Mouse (Mus musculus) bone marrow, adult 2 months (tissue): ENCODE results near the gene Clec2l. TPM values are rescaled to one million over a fixed set of nuclear protein-coding genes. Genes with fewer than 3 reads are reported as not detected.
"Not testable (repeated sequence)": the region's sequence is repeated elsewhere in the genome, so short reads cannot be mapped to it uniquely, and the experiment has no call there.

Experiments used
- H3K27ac ChIP-seq: fragments of 200-500 bp; 2 replicates; pipeline ENCODE4 v1.5.1; 2012; ENCODE audit warnings: low read depth, mild to moderate bottlenecking, control low read depth, inconsistent platforms, low read length; ENCODE audit not compliant: control insufficient read depth, poor library complexity, insufficient read depth
- H3K4me1 ChIP-seq: fragments of 200-500 bp; 2 replicates; pipeline ENCODE4 v1.6.1; 2011; ENCODE audit warnings: low read length; ENCODE audit not compliant: control insufficient read depth, insufficient read depth
- H3K4me3 ChIP-seq: fragments of 200-500 bp; replicated peaks from 2 replicates; pipeline ENCODE3; 2011; ENCODE audit warnings: mild to moderate bottlenecking, low read depth, low read length, control low read depth; ENCODE audit not compliant: control insufficient read depth
- CTCF ChIP-seq: fragments of 200-500 bp; IDR thresholded peaks from 2 replicates; pipeline ENCODE4 v1.5.1; 2011; ENCODE audit warnings: low read length, control low read depth; ENCODE audit not compliant: control insufficient read depth, insufficient read depth
- POLR2A ChIP-seq: fragments of 200-500 bp; IDR thresholded peaks from 2 replicates; pipeline ENCODE4 v1.6.1; 2011; ENCODE audit warnings: low read depth, mild to moderate bottlenecking, control low read depth, low read length, borderline replicate concordance; ENCODE audit not compliant: control insufficient read depth
- WGBS: fragments of 180-500 bp; shearing (Covaris S2); methylation state at CpG from one replicate; pipeline ENCODE4 v1.1.7; 2018; 5-methylcytosine and 5-hydroxymethylcytosine counted together
- polyA plus RNA-seq: library from polyadenylated mRNA; stranded (reverse); fragments of >200 nt; gene quantifications from 2 replicates; pipeline ENCODE4 v1.2.4, GENCODE M21; 2011; ENCODE audit warnings: low replicate concordance; ENCODE audit not compliant: missing spikeins, insufficient read depth, insufficient read length

Clec2l gene
- polyA plus RNA-seq, 1 experiment: not detected

DNA sequence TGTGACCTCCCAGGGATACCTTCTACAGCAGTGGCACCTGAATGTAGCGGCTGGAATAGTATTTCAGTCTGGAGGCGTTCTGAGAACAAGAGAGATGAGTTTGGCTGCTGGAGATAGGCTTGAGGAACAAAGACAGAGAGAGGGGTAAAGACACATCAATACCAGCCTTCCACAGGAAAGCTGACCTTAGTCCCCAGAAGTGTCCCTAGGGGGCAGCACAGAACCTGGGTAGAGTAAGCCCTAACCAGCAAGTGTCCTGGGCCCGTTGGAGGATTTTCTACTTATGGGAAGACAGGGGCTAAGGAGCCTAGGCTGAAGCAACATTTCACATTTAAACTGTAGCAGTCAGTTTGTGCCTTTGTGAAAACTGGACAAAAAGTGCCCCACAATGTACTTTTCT is 13.3 kb upstream of the Clec2l start:
- no peak overlapping the region for H3K4me3 ChIP-seq
- no peak overlapping the region for H3K27ac ChIP-seq
- 66% methylated on average over 3 of the region's 3 CpGs for WGBS
- no peak for TF ChIP-seq POLR2A
- TF ChIP-seq CTCF: peak; percentile 56
- no peaks in the 10 kb centered on the region for H3K4me1 ChIP-seq

DNA sequence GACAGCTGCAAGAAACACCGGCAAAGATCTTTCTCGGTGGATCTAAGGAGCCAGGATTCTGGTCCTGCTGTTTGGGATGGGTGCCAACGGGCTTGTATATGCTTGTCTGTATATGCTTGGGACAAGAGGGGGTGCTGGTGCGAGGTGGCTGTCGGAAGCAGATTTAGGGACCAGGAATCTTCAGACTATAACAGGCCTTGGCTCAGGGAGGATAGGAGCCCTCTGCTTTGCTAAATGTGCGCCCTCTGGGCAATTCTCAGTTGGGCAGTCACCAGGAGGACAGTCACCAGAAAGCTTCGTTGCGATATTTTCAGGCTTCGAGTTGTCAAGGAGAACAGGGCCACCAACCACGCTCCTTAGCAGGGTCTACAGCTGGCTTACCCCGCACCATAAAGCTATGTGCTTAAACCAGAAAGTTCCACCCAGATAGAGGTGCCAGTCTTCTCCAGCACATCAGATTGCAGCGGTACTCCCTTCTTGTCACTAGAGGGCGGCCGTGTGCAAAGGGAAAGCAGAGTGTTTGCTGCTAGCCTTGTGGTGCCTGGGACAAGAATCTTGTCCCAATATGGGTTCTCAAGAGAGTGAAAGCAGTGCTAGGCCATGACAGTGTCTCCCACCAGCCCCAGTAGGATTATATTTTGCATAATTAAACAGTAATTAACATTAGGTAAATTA is 12.5 kb upstream of the Clec2l start:
- Histone ChIP-seq H3K27ac (no peak overlapping the region), H3K4me3 (no peak overlapping the region), H3K4me1 (no peaks in the 10 kb centered on the region)
- TF ChIP-seq CTCF (peak; percentile 94), POLR2A (no peak)
- WGBS: 39% methylated on average over 14 of the region's 14 CpGs

DNA sequence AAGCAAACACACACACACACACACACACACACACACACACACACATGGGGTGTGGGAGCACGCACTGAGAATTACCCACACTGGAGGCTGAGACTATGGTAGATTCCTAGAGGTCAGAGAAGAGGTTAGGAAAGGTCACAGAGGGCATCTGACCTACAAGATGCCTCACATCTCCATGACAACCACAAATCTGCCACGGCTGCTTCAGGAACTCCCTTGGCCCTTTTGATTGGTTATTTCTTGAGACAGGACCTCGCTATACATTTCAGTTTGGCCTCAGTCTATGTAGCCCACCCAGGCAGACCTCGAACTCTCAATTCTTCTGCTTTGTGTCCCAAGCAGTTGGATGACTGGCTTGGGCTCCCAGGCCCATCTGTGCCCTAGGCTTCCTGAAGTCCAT is 1.2 kb upstream of the Clec2l start:
- WGBS: 67% methylated on average over 4 of the region's 4 CpGs
- H3K4me3 ChIP-seq: no peak overlapping the region

DNA sequence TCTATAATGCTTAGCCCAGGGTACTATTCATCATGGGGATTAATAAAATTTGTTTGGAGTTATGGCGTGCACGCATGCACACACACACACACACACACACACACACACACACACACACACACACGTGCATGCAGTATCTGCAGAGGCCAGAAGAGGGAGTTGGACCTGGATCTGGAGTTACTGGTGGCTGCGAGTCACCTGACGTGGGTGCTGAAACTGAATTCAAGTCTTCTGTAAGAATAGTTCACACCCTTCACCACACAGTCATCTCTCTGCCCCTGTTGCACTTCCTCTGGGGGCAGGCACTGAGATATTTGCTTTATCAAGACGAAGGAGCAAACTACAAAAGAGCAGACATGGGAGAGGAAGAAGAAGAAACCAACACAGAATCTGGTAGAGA is 6.7 kb downstream of the Clec2l start:
- 37% methylated on average over 6 of the region's 6 CpGs for WGBS
- Histone ChIP-seq H3K4me1 (no peaks in the 10 kb centered on the region), H3K4me3 (no peak overlapping the region), H3K27ac (no peak overlapping the region)
- no peak for TF ChIP-seq POLR2A
- peak; percentile 36; the same call in 1 of the 2 replicates for TF ChIP-seq CTCF

More for the DNA sequence above, 1.2 kb upstream of the Clec2l start:
- Histone ChIP-seq H3K27ac (no peak overlapping the region), H3K4me1 (no peaks in the 10 kb centered on the region)
- TF ChIP-seq POLR2A (no peak), CTCF (no peak)

DNA sequence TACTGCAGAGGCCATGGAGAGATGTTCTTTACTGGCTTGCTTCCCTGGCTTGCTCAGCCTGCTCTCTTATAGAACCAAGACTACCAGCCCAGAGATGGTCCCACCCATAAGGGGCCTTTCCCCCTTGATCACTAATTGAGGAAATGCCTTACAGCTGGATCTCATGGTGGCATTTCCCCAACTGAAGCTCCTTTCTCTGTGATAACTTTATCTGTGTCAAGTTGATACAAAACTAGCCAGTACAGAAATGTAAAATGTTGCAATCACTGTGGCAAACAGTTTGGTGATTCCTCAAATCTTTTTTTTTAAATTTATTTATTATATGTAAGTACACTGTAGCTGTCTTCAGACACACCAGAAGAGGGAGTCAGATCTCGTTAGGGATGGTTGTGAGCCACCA is 7.6 kb downstream of the Clec2l start:
- H3K27ac ChIP-seq, H3K4me3 ChIP-seq, H3K4me1 ChIP-seq: not testable (repeated sequence)
- 88% methylated on average over 1 of the region's 1 CpGs for WGBS

DNA sequence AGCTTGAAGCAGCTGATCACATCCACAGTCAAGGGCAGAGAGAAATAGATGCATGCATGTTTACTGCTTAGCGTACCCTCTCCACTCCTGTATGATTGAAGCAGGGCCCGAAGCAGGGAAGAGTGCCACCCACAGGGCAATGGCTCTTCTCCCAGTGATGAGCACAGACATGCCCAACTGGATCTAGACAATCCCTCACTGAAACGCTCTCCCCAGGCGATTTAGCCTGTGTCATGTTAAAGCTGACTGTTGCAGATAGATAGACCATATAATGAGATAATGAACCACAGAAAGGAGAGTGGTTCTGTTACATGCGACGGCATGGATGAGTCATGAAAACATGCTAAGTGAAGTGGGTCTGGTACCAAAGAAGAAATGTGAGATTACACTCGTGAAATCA is 8.4 kb downstream of the Clec2l start:
- no peaks in the 10 kb centered on the region for H3K4me1 ChIP-seq
- H3K27ac ChIP-seq: no peak overlapping the region
- no peak overlapping the region for H3K4me3 ChIP-seq
- WGBS: 60% methylated on average over 7 of the region's 7 CpGs
- no peak for TF ChIP-seq CTCF
- TF ChIP-seq POLR2A: no peak

DNA sequence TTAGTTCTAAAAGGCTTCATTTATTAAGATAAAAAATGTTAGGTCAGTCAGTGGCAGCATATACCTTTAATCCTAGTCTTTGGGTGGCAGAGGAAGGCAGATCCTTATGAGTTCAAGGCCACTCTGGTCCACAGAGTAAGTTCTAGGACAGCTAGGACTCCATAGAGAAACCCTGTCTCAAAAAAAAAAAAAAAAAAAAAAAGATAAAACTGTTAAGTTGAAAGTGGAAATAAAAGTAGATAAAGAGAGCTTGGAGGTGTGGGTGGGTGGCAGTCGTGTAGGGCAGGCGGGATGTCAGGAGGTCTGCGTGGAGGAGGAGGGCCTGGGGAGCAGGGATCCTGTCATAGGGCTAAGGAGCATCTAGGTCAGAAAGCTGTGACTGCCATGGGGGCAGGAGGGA is 9.1 kb downstream of the Clec2l start:
- 83% methylated on average over 3 of the region's 3 CpGs for WGBS
- Histone ChIP-seq H3K4me1 (no peaks in the 10 kb centered on the region), H3K27ac (no peak overlapping the region), H3K4me3 (no peak overlapping the region)
- TF ChIP-seq POLR2A (no peak), CTCF (no peak)

DNA sequence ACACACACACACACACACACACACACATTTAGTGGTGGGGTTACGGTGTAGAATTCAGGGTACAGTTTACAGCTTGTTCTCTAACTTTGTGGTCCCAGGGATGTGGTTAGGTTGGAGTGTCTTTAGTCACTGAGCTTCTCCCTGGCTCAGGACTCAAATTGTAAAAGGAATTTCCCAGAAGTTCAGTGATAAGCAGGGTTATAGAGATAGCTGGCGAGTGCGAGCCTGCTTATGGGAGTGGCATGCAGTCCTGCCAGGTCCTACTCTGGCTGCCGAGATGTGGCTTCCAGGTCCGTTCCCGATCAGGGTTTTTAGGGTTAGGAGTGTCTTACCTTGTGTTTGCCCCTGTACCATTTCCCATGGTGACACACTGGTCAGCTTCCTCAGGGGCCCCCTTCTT is 13.3 kb downstream of the Clec2l start:
- WGBS: 75% methylated on average over 6 of the region's 6 CpGs
- TF ChIP-seq POLR2A (no peak), CTCF (no peak)
- Histone ChIP-seq H3K4me1 (no peaks in the 10 kb centered on the region), H3K27ac (no peak overlapping the region), H3K4me3 (no peak overlapping the region)

DNA sequence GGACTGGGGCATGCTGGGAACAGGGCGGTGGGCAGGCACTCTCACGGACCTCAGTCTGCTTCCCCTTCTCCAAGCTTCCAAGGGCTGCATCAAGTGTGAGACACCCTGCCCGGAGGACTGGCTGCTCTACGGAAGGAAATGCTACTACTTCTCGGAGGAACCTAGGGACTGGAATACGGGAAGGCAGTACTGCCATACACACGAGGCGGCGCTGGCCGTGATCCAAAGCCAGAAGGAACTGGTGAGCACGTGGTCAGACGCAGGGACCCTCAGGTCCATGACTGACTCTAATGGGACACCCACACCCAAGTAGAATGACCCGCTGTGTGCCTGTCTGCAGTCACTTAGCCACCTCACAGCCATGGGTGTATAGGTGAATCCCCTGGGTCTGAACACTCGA is 13.9 kb downstream of the Clec2l start:
- WGBS: 62% methylated on average over 14 of the region's 14 CpGs
- H3K27ac ChIP-seq: no peak overlapping the region

More for the DNA sequence above, 13.9 kb downstream of the Clec2l start:
- H3K4me1 ChIP-seq: no peaks in the 10 kb centered on the region
- TF ChIP-seq CTCF (no peak), POLR2A (no peak)
- H3K4me3 ChIP-seq: no peak overlapping the region
